ENCODE assay signal across 13 mouse cellular contexts in genomic region chr7:101481872-101482498, GRCm38 (mm10).
DNase-seq lines count a peak whose midpoint lies in the region; ATAC-seq and TF ChIP-seq lines count a peak whose summit lies in the region.
"Had no signal": no experiment of that assay in that cellular context is flagged by ENCODE, and none has a peak within 500 bp of the region (broad histone marks: within the 10 kb centered on the region; RNA-seq: fewer than 3 reads in every experiment).

No protein-coding gene starts in this region.

- peak overlapping the region; percentile 9; the same call in 1 of the 2 replicates for H3K27ac ChIP-seq in layer of hippocampus, adult 2 months
- no peak overlapping the region for H3K27ac ChIP-seq in hindbrain, embryonic 16.5 days (ENCODE audit: low read depth, low read length)
- no peak overlapping the region for H3K27ac ChIP-seq in intestine, postnatal 0 days (ENCODE audit: low read depth, low read length)
- H3K27ac ChIP-seq: kidney, postnatal 0 days had no signal

- DNase-seq in layer of hippocampus, adult 2 months (ENCODE audit: low spot score in 2 of 2), result no peak
- no peak for DNase-seq in layer of hippocampus, postnatal 25 days (ENCODE audit: extremely low spot score in 1 of 2, low spot score in 1 of 2)
- DNase-seq in adrenal gland, postnatal 36 days, result peak; percentile 66 to 72
- DNase-seq in kidney, postnatal 25 days, result peak; percentile 40 to 73
- no peak for DNase-seq in gastrocnemius, postnatal 25 days
- DNase-seq: heart, adult 18-20 months; heart, postnatal 14 days; liver; lung, postnatal 4 days had no signal

- H3K27me3 ChIP-seq in hindbrain, embryonic 16.5 days (replicated peaks; ENCODE audit: control insufficient read depth, insufficient read depth, low read length), result no peaks in the 10 kb centered on the region
- H3K27me3 ChIP-seq in intestine, postnatal 0 days (replicated peaks; ENCODE audit: control insufficient read depth, insufficient read depth, low read length), result no peaks in the 10 kb centered on the region

- H3K4me1 ChIP-seq in hindbrain, embryonic 16.5 days (ENCODE audit: control insufficient read depth, insufficient read depth, low read depth, low read length), result peaks cover 7% of the 10 kb centered on the region
- no peaks in the 10 kb centered on the region for H3K4me1 ChIP-seq in intestine, postnatal 0 days (replicated peaks; ENCODE audit: control insufficient read depth, insufficient read depth, low read length)

- WGBS in hindbrain, embryonic 16.5 days, result 34% methylated on average over 8 of the region's 8 CpGs
- WGBS in intestine, postnatal 0 days, result 65% methylated on average over 8 of the region's 8 CpGs

- H3K36me3 ChIP-seq in hindbrain, embryonic 16.5 days (ENCODE audit: control insufficient read depth, insufficient read depth, low read length), result no peaks in the 10 kb centered on the region
- no peaks in the 10 kb centered on the region for H3K36me3 ChIP-seq in intestine, postnatal 0 days (ENCODE audit: control insufficient read depth, insufficient read depth)

- H3K4me2 ChIP-seq in hindbrain, embryonic 16.5 days (ENCODE audit: low read length), result no peak overlapping the region
- H3K4me2 ChIP-seq in intestine, postnatal 0 days (replicated peaks; ENCODE audit: low read depth), result no peak overlapping the region

- no peaks in the 10 kb centered on the region for H3K9me3 ChIP-seq in hindbrain, embryonic 16.5 days (ENCODE audit: control insufficient read depth, low read length)
- H3K9me3 ChIP-seq in intestine, postnatal 0 days (ENCODE audit: control insufficient read depth), result no peaks in the 10 kb centered on the region

- no peak for TF ChIP-seq CTCF in layer of hippocampus, adult 2 months (conservative IDR thresholded peaks at IDR 0.05)
- TF ChIP-seq CTCF in intestine, postnatal 0 days (IDR thresholded peaks at IDR 0.05; ENCODE audit: low read depth), result no peak

- no peak overlapping the region for H3K9ac ChIP-seq in hindbrain, embryonic 16.5 days (ENCODE audit: low read depth, low read length)
- H3K9ac ChIP-seq in intestine, postnatal 0 days (ENCODE audit: low read depth, low read length), result no peak overlapping the region

- no peak overlapping the region for H3K4me3 ChIP-seq in layer of hippocampus, adult 2 months
- H3K4me3 ChIP-seq in hindbrain, embryonic 16.5 days (ENCODE audit: low read length), result no peak overlapping the region
- H3K4me3 ChIP-seq in intestine, postnatal 0 days (ENCODE audit: low read depth, low read length), result no peak overlapping the region

- ATAC-seq in hindbrain, embryonic 16.5 days, result peak; percentile 48
- no peak for ATAC-seq in cerebellum, adult (ENCODE audit: insufficient number of reproducible peaks, low FRiP score, low TSS enrichment)
- ATAC-seq in intestine, postnatal 0 days, result no peak

Comparison
In these comparisons a context has a peak if more than half of its experiments do, and no peak if none do; other contexts are left out.
1. DNase-seq: peak in adrenal gland, postnatal 36 days (2 of 2) and kidney, postnatal 25 days (2 of 2); none in layer of hippocampus, adult 2 months (0 of 2), layer of hippocampus, postnatal 25 days (0 of 2) and gastrocnemius, postnatal 25 days (single experiment).